Mouse (Mus musculus): ENCODE measurements around the gene Gm20422. TPM values are rescaled to one million over a fixed set of nuclear protein-coding genes. Genes with fewer than 3 reads are reported as not detected.

Gm20422 gene
- polyA plus RNA-seq, 1 experiment from 2014 or later = not detected

DNA sequence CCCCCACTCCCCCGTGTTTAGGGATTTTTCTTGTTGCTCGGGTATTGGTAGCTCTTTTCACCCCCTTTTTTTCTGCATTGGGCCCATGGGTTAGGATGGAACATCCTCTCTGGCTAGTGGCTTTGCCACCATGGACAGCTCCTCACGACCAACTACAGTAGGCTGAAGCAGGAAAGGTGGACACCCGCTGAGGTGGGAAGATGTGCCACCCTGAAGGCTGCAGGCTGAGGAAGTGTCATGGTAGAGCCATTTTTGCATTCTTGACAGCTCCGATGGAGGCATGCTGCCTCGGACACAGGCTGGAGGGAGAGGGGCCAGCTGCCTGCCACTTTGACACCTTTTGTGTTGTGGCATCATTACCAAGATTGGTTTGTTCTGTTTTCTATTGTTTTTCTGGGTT is 72.9 kb downstream of the Gm20422 start:
- H3K36me3 ChIP-seq = peaks cover 46% of the 10 kb centered on the region
- H3K4me1 ChIP-seq = no peaks in the 10 kb centered on the region
- WGBS = 70% methylated on average over 6 of the region's 6 CpGs
- ATAC-seq (ENCODE audit: insufficient number of reproducible peaks, low FRiP score, low TSS enrichment, low read depth) = no peak
- H3K27me3 ChIP-seq = no peaks in the 10 kb centered on the region
- H3K9me3 ChIP-seq (replicated peaks) = no peaks in the 10 kb centered on the region; the same call in none of the 2 replicates
- H3K4me2 ChIP-seq (replicated peaks) = no peak overlapping the region
- no peak overlapping the region for H3K9ac ChIP-seq
- H3K4me3 ChIP-seq (replicated peaks) = no peak overlapping the region
- H3K27ac ChIP-seq (replicated peaks) = no peak overlapping the region

Other genes starting within 250 kb of the Gm20422 start
- gene Zfp868, start 149.3 kb downstream of the Gm20422 start, polyA plus RNA-seq (2015; fragmentation: Nextera tagmentation; extraction: Ambion mirVana) = 20.7 and 23.9 TPM in 2 replicates
- 2.1 and 2.6 TPM in 2 replicates for gene Zfp964, start 120.4 kb downstream of the Gm20422 start, polyA plus RNA-seq (2015; fragmentation: Nextera tagmentation; extraction: Ambion mirVana)
- 28.4 and 28.6 TPM in 2 replicates for gene Zfp869, start 64.2 kb downstream of the Gm20422 start, polyA plus RNA-seq (2015; fragmentation: Nextera tagmentation; extraction: Ambion mirVana)
- 6.6 and 7.0 TPM in 2 replicates for gene Zfp963, start 24.9 kb downstream of the Gm20422 start, polyA plus RNA-seq (2015; fragmentation: Nextera tagmentation; extraction: Ambion mirVana)
- gene Atp13a1, start 16.3 kb upstream of the Gm20422 start, polyA plus RNA-seq (2015; fragmentation: Nextera tagmentation; extraction: Ambion mirVana) = 46.5 and 51.9 TPM in 2 replicates
- gene Zfp866, start 16.3 kb upstream of the Gm20422 start, polyA plus RNA-seq (2015; fragmentation: Nextera tagmentation; extraction: Ambion mirVana) = 28.2 and 30.6 TPM in 2 replicates
- 9.4 and 9.5 TPM in 2 replicates for gene Gmip, start 33.8 kb upstream of the Gm20422 start, polyA plus RNA-seq (2015; fragmentation: Nextera tagmentation; extraction: Ambion mirVana)
- gene Lpar2, start 47.5 kb upstream of the Gm20422 start, polyA plus RNA-seq (2015; fragmentation: Nextera tagmentation; extraction: Ambion mirVana) = 0.33 and 0.54 TPM in 2 replicates
- gene Pbx4, start 57.6 kb upstream of the Gm20422 start, polyA plus RNA-seq (2015; fragmentation: Nextera tagmentation; extraction: Ambion mirVana) = 9.6 and 19.4 TPM in 2 replicates
- 1.1 and 1.2 TPM in 2 replicates for gene Cilp2, start 112.8 kb upstream of the Gm20422 start, polyA plus RNA-seq (2015; fragmentation: Nextera tagmentation; extraction: Ambion mirVana)
- gene Tssk6, start 127.3 kb upstream of the Gm20422 start, polyA plus RNA-seq (2015; fragmentation: Nextera tagmentation; extraction: Ambion mirVana) = 3.6 and 4.0 TPM in 2 replicates
- gene Ndufa13, start 127.7 kb upstream of the Gm20422 start, polyA plus RNA-seq (2015; fragmentation: Nextera tagmentation; extraction: Ambion mirVana) = 178 and 188 TPM in 2 replicates
- gene Yjefn3, start 127.8 kb upstream of the Gm20422 start, polyA plus RNA-seq (2015; fragmentation: Nextera tagmentation; extraction: Ambion mirVana) = 4.0 and 5.3 TPM in 2 replicates
- 43.6 and 49.8 TPM in 2 replicates for gene Gatad2a, start 221.5 kb upstream of the Gm20422 start, polyA plus RNA-seq (2015; fragmentation: Nextera tagmentation; extraction: Ambion mirVana)